Mouse (Mus musculus): Measurements from ENCODE around the gene Map4k3.

DNA sequence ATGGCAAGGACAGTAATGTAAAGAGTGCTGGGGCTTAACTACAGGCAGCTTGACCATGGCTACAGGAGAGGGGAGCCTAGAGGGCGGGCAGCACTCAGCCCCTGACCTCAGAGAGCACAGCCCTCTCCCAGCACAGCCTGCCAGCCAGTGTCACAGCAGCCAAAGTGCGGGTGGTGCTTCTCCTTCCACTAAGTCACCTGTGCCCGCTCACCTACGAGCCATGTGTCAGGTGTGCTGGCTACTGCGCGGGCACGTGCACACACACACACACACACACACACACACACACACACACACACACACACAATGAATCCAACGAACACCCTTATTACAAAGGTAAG is 82.6 kb downstream of the Map4k3 start:
- TF ChIP-seq CTCF (IDR thresholded peaks at IDR 0.05; ENCODE audit: low read depth) (no peak), EP300 (IDR thresholded peaks at IDR 0.05; ENCODE audit: low read depth) (no peak)

All from liver, postnatal 0 days (tissue).